Mouse (Mus musculus) embryo, embryonic 10 days (tissue): ENCODE data around the gene Klhl3.
A peak's percentile ranks its signal among the peaks of the same experiment; 100 is the strongest.

Experiments
- DNase-seq: peaks from one replicate; pipeline ENCODE4 v3.0.0-alpha.2; 2015; ENCODE audit warnings: low spot score

The Klhl3 gene

GRCm38 (mm10) chr13:58066496-58067389 lies 46.6 kb downstream of the Klhl3 start:
- peak; percentile 41 for DNase-seq

GRCm38 (mm10) chr13:58066081-58066495 lies 47.3 kb downstream of the Klhl3 start:
- no peak for DNase-seq

GRCm38 (mm10) chr13:58065316-58065715 lies 48.1 kb downstream of the Klhl3 start:
- DNase-seq, result no peak

- DNase-seq, result peak; percentile 52
These were observed 55.2 kb downstream of the Klhl3 start for GRCm38 (mm10) chr13:58057953-58058870.

GRCm38 (mm10) chr13:58056618-58057017 lies 56.8 kb downstream of the Klhl3 start:
- no peak for DNase-seq

GRCm38 (mm10) chr13:58053628-58054027 lies 59.8 kb downstream of the Klhl3 start:
- no peak for DNase-seq

- DNase-seq, result no peak
These were observed 61.7 kb downstream of the Klhl3 start for GRCm38 (mm10) chr13:58051654-58052053.

GRCm38 (mm10) chr13:58051251-58051650 lies 62.1 kb downstream of the Klhl3 start:
- no peak for DNase-seq

- no peak for DNase-seq
These were observed 64.3 kb downstream of the Klhl3 start for GRCm38 (mm10) chr13:58049121-58049520.

GRCm38 (mm10) chr13:58048076-58048475 lies 65.3 kb downstream of the Klhl3 start:
- no peak for DNase-seq

- no peak for DNase-seq
These were observed 67.2 kb downstream of the Klhl3 start for GRCm38 (mm10) chr13:58046178-58046577.

- peak; percentile 48 for DNase-seq
These were observed 68.1 kb downstream of the Klhl3 start for GRCm38 (mm10) chr13:58045278-58045677.

- no peak for DNase-seq
These were observed 70.1 kb downstream of the Klhl3 start for GRCm38 (mm10) chr13:58043278-58043677.

- no peak for DNase-seq
These were observed 73.3 kb downstream of the Klhl3 start for GRCm38 (mm10) chr13:58040112-58040511.

- no peak for DNase-seq
These were observed 75.9 kb downstream of the Klhl3 start for GRCm38 (mm10) chr13:58037506-58037905.

- no peak for DNase-seq
These were observed 77.8 kb downstream of the Klhl3 start for GRCm38 (mm10) chr13:58035470-58036156.

- no peak for DNase-seq
These were observed 78.4 kb downstream of the Klhl3 start for GRCm38 (mm10) chr13:58034985-58035384.

GRCm38 (mm10) chr13:58034507-58034906 lies 78.9 kb downstream of the Klhl3 start:
- no peak for DNase-seq

- DNase-seq, result peak; percentile 87
These were observed 81.6 kb downstream of the Klhl3 start for GRCm38 (mm10) chr13:58031755-58032154.

- no peak for DNase-seq
These were observed 86.3 kb downstream of the Klhl3 start for GRCm38 (mm10) chr13:58027115-58027514.

- no peak for DNase-seq
These were observed 87.5 kb downstream of the Klhl3 start for GRCm38 (mm10) chr13:58025701-58026414.
